Mouse (Mus musculus): ENCODE data around the gene Fsd1. TPM values are rescaled to one million over a fixed set of nuclear protein-coding genes. Genes with fewer than 3 reads are reported as not detected.

Fsd1 gene
- polyA plus RNA-seq, 1 experiment: 1.3 TPM

DNA sequence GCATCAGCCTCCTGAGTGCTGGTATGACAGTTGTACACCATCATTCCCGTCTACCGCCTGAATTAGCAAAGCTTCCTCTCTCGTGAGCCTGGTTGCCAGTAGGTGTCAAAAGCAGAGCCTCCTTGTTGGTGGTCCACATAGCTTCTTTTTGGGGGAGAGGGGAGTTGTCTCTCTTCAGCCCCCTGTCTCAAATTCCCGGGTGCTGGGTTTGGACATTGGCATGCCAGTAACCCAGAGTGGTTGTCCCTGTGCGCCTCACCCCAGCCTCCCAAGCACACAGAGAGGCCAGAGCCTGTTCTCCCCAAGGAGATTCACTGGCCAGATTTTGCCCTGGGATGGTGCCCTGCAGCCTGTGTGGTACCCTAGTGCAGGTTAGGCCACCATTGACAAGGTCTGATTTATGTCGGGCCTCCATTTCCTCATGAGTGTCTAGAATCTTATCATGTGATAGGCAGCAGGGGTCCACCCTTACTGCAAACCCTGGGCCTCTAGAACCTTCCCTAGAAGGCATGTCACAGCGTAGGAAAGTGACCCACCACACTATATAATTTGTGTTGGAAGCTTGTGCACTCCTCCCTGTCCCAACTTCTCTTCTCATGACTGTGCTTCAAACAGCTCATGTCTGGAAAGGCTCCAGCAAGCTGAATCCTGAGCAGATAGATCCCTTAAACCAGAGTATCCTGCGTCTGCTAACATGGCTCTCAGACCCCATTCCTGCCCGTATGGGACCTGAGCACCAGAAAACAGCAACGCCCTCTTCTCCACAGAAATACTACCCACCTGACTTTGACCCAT lies 26.2 kb upstream of the Fsd1 start:
- WGBS: 71% methylated on average over 10 of the region's 10 CpGs
- DNase-seq (ENCODE audit: low read depth, low spot score): no peak

GRCm38 (mm10) chr17:55960791-55961190 lies 25.5 kb upstream of the Fsd1 start:
- DNase-seq (ENCODE audit: low read depth, low spot score): no peak

DNA sequence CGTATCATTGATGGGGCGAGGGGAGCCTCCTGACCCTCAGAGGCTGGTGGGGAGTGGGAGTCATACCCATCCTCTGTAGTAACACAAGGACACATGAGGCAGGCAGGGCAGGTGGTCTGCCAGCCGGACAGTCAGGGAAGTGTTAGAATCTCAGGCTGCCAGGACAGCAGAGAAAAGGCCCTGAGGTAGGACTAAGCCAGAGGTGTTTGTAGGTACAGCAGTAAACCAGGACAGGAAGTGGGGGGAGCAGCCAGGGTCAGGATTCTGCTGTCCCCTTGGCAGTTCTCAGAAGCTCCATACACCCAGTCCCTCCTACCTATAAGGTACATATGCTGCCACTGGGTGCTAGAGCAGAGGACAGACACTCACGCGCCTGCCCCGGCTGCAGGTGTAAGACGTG lies 24.7 kb upstream of the Fsd1 start:
- 97% methylated on average over 7 of the region's 7 CpGs for WGBS
- DNase-seq (ENCODE audit: low read depth, low spot score): no peak

GRCm38 (mm10) chr17:55963171-55963570 lies 23.1 kb upstream of the Fsd1 start:
- DNase-seq (ENCODE audit: low read depth, low spot score): no peak
- WGBS: 77% methylated on average over 14 of the region's 14 CpGs

GRCm38 (mm10) chr17:55964496-55964895 lies 21.8 kb upstream of the Fsd1 start:
- 95% methylated on average over 10 of the region's 10 CpGs for WGBS
- DNase-seq (ENCODE audit: low read depth, low spot score): no peak

DNA sequence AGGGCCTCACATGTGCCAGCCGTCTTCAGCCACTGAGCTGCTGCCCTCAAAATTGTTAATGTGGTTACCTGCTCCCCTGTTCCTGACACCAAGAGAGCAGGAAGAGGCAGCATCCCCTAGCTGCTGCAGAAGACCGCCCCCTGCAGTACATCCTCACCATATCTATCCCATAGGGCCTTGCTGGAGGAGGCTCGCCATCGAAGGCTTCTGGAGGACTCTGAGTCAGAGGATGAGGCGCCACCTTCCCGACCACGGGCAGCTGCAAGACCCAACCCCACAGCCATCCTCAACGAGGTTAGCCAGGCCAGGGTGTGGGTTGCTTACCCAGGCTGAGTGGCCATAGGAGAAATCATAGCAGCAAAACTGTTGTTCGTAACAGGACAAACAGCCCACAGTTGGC lies 21.3 kb upstream of the Fsd1 start:
- WGBS: 80% methylated on average over 9 of the region's 9 CpGs
- DNase-seq (ENCODE audit: low read depth, low spot score): no peak

- WGBS: over 99% methylated on average over 4 of the region's 4 CpGs
- DNase-seq (ENCODE audit: low read depth, low spot score): no peak
These were observed 19.1 kb upstream of the Fsd1 start for GRCm38 (mm10) chr17:55967186-55967585.

DNA sequence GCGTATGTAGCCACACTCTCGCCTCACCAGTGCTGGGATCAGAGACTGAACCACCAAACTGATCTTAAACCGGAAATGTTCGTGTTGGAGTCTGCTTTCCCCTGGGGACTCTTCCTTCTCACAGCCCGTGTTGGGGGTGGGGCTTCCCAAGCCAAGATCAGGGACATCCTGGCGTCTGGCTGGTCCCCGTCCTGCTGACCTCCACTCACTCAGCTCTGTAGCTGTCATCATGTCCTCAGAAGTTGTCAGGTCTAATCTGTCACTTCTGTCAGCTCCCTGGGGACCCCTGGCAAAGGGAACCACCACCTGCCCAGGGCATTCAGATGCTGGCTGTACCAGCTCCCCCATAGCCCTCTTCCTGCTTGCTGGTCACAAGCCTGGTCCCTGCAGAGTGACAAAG lies 18.1 kb upstream of the Fsd1 start:
- no peak for DNase-seq (ENCODE audit: low read depth, low spot score)
- WGBS: 78% methylated on average over 7 of the region's 7 CpGs

GRCm38 (mm10) chr17:55969560-55969959 lies 16.7 kb upstream of the Fsd1 start:
- DNase-seq (ENCODE audit: low read depth, low spot score): no peak
- WGBS: 41% methylated on average over 14 of the region's 14 CpGs

DNA sequence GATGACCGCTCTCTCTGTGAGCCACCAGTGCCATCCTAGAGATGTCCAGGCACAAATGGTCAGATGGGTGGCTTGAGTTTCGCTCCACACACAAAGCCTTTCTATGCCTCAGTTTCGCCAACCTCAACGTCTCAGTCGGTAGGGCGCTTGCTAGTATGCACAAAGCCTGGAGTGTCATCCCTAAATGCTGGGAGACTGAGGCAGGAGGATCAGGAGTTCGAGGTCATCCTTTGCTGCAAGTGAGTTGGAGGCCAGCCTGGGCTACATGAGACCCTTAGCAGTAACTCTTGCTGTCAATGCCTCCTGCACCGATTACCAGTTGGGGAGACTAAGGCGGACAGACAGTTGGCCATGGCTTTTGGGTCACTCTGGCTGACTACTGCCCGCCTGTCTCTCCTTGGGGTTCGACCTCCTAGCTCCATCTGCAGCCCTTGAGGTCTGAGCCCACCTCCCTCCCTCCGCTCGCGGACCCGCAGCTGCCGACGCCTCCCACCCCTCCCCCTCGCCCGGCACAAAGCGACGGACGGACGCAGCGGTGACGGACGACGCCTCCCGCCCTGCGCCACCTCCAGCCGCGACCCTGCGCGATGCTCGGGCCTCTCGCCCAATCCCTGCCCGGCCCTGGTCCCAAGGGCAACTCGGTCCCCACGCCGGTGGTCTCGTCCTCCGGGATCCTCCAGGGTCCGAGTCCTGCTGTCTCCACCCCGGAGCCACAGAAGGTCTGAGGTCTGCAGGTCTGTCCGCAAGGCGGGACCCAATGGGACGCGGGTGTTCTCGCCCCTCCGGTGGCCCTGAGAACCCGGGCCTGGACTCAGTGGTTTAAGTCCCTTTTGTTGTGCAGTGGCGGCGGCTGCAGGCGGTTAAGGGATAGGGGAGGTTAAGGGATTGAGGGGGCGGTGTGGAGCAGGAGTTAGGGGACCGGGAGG lies 16.1 kb upstream of the Fsd1 start, which contains the start of gene Shd:
TSS of gene Shd (plus strand) at position 502 of the 926 bp plus-strand sequence.
- 11% methylated on average over 55 of the region's 55 CpGs for WGBS
- no peak for DNase-seq (ENCODE audit: low read depth, low spot score)

GRCm38 (mm10) chr17:55971453-55971852 lies 14.9 kb upstream of the Fsd1 start:
- no peak for DNase-seq (ENCODE audit: low read depth, low spot score)
- WGBS: 47% methylated on average over 22 of the region's 22 CpGs

- DNase-seq (ENCODE audit: low read depth, low spot score): no peak
- 17% methylated on average over 13 of the region's 13 CpGs for WGBS
These were observed 9.9 kb upstream of the Fsd1 start for GRCm38 (mm10) chr17:55976255-55976862.

GRCm38 (mm10) chr17:55977301-55977700 lies 9.0 kb upstream of the Fsd1 start:
- DNase-seq (ENCODE audit: low read depth, low spot score): no peak
- 61% methylated on average over 3 of the region's 3 CpGs for WGBS

- no peak for DNase-seq (ENCODE audit: low read depth, low spot score)
- WGBS: 41% methylated on average over 8 of the region's 8 CpGs
These were observed 4.1 kb downstream of the Fsd1 start for GRCm38 (mm10) chr17:55990278-55990898.

DNA sequence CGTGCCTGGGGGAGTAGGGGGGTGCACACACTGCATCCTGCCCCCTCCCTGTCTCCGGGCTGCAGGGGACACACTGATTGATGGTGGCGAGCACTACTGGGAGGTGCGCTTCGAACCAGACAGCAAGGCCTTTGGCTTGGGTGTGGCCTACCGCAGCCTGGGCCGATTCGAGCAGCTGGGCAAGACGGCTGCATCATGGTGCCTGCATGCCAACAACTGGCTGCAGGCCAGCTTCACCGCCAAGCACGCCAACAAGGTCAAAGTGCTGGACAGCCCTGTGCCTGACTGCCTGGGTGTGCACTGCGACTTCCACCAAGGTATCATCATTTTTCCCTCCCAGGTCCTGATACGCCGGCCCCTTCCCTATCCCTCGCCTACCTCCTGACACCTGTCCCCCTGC lies 9.7 kb downstream of the Fsd1 start:
- peak; percentile 78 for DNase-seq (ENCODE audit: low read depth, low spot score)
- whole genome bisulfite sequencing: 40% methylated on average over 15 of the region's 15 CpGs

GRCm38 (mm10) chr17:55999794-56000499 lies 13.6 kb downstream of the Fsd1 start:
- 60% methylated on average over 30 of the region's 30 CpGs for WGBS

DNA sequence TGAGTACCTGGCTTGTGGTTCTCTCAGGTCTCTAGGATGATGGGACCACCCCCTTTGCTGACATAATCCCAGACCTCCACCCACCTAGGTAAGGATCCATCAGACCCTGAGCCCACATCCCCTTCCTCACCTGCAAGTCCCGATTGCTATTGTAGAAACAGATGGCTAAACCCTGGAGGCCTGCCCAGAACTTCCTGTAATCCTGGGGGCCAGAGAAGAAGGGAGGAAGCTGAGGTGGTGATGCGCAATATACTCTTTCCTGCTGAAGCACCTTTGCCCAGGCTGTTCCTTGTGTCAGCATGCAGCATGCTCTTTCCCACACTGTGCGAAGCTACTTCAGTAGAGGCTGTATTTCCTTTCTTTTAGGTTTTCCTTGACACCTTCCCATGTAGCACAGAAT lies 16.7 kb downstream of the Fsd1 start:
- DNase-seq (ENCODE audit: low read depth, low spot score): no peak
- WGBS: 81% methylated on average over 3 of the region's 3 CpGs

More at GRCm38 (mm10) chr17:55999794-56000499, 13.6 kb downstream of the Fsd1 start:
- DNase-seq (ENCODE audit: low read depth, low spot score): no peak

DNA sequence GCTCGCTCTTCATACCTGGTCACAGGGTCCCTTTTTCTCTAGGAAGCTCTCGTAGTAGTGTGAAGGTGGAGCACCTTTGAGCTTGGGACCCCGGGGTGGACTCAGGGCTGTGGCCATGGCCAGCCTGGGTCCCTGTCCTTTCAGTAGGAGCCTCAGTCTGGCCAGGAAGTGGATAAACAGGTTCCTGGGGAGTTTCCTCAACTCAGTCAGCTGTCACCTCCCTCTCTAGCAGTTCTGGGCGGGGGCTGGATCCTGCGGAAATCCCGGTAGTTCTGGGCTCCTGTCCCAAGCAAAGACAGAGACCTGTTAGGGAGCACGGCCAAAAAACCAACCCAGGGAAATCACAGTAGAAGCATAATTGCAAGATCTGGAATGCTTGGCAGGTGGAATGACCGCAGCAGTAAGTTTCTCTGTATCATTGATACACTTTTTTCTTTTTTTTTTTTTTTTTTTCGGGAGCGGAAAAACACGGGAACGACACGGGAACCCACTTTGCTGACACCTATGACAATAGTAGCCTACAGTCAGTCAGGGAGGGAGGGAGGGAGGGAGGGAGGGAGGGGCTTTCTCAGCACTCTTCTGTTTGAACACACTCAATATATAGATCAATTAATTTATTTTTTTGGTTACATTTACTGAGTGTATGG lies 19.2 kb downstream of the Fsd1 start, which contains the start of the genes Stap2 and Mpnd:
TSS of gene Stap2 (minus strand) at position 170 of the 647 bp plus-strand sequence.
TSS of gene Mpnd (plus strand) at position 297 of the 647 bp plus-strand sequence.
- peak; percentile 84 for DNase-seq (ENCODE audit: low read depth, low spot score)
- WGBS: 19% methylated on average over 13 of the region's 13 CpGs

Data from large intestine, adult 2 months (tissue).